Mouse (Mus musculus) megakaryocyte, embryonic 14.5 days (primary cell): ENCODE measurements around the gene Olfr961.

Experiments used
- FLI1 ChIP-seq: IDR thresholded peaks from 2 replicates; pipeline ENCODE4 v1.6.1; 2012; ENCODE audit warnings: low read length, inconsistent platforms, mixed read lengths
- GATA1 ChIP-seq: IDR thresholded peaks from 3 replicates; pipeline ENCODE4 v1.6.1; 2012; ENCODE audit warnings: mixed read lengths, low read length, inconsistent platforms, borderline replicate concordance

DNA sequence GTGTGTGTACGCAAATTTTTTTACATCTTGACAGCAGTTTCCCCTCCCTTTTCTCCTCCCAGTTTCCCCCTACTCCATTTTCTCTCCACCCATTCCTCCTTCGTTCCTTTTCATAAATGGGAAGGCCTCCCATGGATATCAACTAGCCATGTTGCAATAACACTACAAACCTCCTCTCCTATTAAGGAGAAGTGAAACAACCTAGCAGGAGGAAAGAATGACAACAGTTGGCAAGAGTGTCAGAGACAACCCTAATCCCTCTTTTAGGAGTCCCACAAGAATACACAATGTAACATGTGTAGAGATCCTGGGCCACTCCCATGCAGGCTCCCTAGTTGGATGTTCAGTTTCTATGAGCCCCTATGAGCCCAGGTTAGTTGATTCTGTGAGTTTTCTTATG is 29.9 kb downstream of the Olfr961 start:
- no peak for TF ChIP-seq GATA1
- TF ChIP-seq FLI1, result no peak
